Mouse (Mus musculus) forebrain, embryonic 11.5 days (tissue): Measurements from ENCODE around the gene Map1a. TPM values are rescaled to one million over a fixed set of nuclear protein-coding genes. Genes with fewer than 3 reads are reported as not detected.

ENCODE experiments used
- ATAC-seq: fragments of 200-750 bp; cut with Nextera tagmentation; replicated peaks from 2 replicates; pipeline ENCODE4 v1.8.0; 2017; ENCODE audit warnings: moderate TSS enrichment; ENCODE audit not compliant: low FRiP score
- DNase-seq: peaks from one replicate; pipeline ENCODE4 v3.0.0-alpha.2; 2017; ENCODE audit warnings: low spot score
- H3K27ac ChIP-seq: fragments of 300-500 bp; sonication (generic); 2 replicates; pipeline ENCODE4 v1.5.1; 2014; ENCODE audit warnings: low read depth, low read length
- H3K27me3 ChIP-seq: fragments of 300-500 bp; sonication (generic); 2 replicates; pipeline ENCODE4 v1.6.1; 2014; ENCODE audit warnings: mild to moderate bottlenecking, low read length, mixed read lengths; ENCODE audit not compliant: control insufficient read depth, insufficient read depth
- H3K36me3 ChIP-seq: fragments of 300-500 bp; sonication (generic); 2 replicates; pipeline ENCODE4 v1.6.1; 2014; ENCODE audit warnings: mild to moderate bottlenecking, low read length, moderate library complexity, mixed read lengths; ENCODE audit not compliant: control insufficient read depth, insufficient read depth
- H3K4me1 ChIP-seq: fragments of 300-500 bp; sonication (generic); replicated peaks from 2 replicates; pipeline ENCODE4 v1.6.1; 2014; ENCODE audit warnings: low read length, mixed read lengths; ENCODE audit not compliant: control insufficient read depth, insufficient read depth
- H3K4me2 ChIP-seq: fragments of 300-500 bp; sonication (generic); 2 replicates; pipeline ENCODE4 v1.6.1; 2014; ENCODE audit warnings: low read depth, mild to moderate bottlenecking, low read length, moderate library complexity, mixed read lengths; ENCODE audit not compliant: severe bottlenecking
- H3K4me3 ChIP-seq: fragments of 300-500 bp; sonication (generic); 2 replicates; pipeline ENCODE4 v1.5.1; 2014; ENCODE audit warnings: low read depth, low read length
- H3K9ac ChIP-seq: fragments of 300-500 bp; sonication (generic); 2 replicates; pipeline ENCODE4 v1.6.1; 2014; ENCODE audit warnings: low read length
- H3K9me3 ChIP-seq: fragments of 300-500 bp; sonication (generic); 2 replicates; pipeline ENCODE4 v1.6.1; 2016; ENCODE audit warnings: low read length, mixed read lengths; ENCODE audit not compliant: control insufficient read depth
- WGBS: fragments of 180-500 bp; shearing (Covaris S2); extraction: QIAGEN DNeasy Blood & Tissue Kit; methylation state at CpG from one replicate; pipeline ENCODE4 v1.1.7; 2014; 5-methylcytosine and 5-hydroxymethylcytosine counted together
- polyA plus RNA-seq: library from polyadenylated mRNA; unstranded; fragments of >200 nt; fragmentation: Nextera tagmentation; extraction: Ambion mirVana; gene quantifications from 2 replicates; pipeline ENCODE4 v1.2.1, GENCODE M21; 2014

The Map1a gene
- polyA plus RNA-seq, 1 experiment from 2014 or later, result 16.2 TPM

DNA sequence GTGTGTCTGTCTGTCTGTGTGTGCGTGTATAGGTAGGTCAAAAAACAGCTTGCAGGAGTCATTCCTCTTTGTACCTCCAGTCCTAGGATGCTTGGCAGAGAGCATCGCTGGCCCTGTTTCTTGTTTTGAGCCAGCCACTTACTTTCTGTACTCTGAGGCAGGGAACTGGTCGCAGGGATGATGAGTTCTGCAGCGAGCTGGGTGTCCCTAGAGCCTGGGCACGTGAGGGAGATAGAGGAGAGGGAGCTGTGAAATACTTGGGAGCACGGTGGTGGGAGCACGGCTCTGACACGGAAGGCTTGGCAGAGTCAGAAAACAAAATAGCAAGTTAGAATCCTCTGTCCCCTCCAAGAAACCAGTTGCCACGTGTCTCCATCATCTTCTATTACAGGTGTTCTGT, 8.3 kb downstream of the Map1a start:
- WGBS, result 10% methylated on average over 9 of the region's 9 CpGs
- DNase-seq (no peak), ATAC-seq (no peak)
- Histone ChIP-seq H3K27ac (no peak overlapping the region), H3K9me3 (no peaks in the 10 kb centered on the region), H3K36me3 (no peaks in the 10 kb centered on the region; the same call in 1 of the 2 replicates), H3K4me1 (peaks cover 34% of the 10 kb centered on the region), H3K4me2 (peak overlapping the region; percentile 62; the same call in 1 of the 2 replicates), H3K27me3 (peaks cover 2% of the 10 kb centered on the region; the same call in 1 of the 2 replicates), H3K9ac (peak overlapping the region; percentile 37; the same call in 1 of the 2 replicates), H3K4me3 (peak overlapping the region; percentile 3; the same call in 1 of the 2 replicates)

DNA sequence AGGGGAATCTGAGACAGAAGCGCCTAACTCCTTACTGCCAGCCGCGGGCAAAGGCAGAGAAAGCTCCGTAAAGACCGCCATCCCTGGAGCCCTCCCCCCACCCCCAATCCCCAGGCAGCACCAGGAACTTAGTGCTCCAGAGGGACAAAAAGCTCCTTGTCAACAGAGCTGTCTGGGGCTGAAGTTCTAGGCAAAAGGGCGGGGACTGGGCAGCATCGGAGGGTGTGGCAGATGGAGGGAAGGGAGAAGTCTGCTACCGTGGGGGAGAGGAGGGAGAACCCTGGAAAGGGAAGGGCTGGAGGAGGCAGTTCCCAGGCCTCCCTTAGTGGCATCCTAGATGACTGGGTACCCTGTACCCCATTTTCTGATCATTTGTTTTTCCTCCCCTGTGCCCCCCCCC, 8.7 kb downstream of the Map1a start:
- Histone ChIP-seq H3K4me3 (peak overlapping the region; percentile 3; the same call in 1 of the 2 replicates), H3K4me1 (peaks cover 34% of the 10 kb centered on the region), H3K27ac (no peak overlapping the region), H3K27me3 (peaks cover 2% of the 10 kb centered on the region; the same call in 1 of the 2 replicates), H3K9me3 (no peaks in the 10 kb centered on the region), H3K9ac (peak overlapping the region; percentile 37; the same call in 1 of the 2 replicates), H3K4me2 (peak overlapping the region; percentile 62; the same call in 1 of the 2 replicates), H3K36me3 (no peaks in the 10 kb centered on the region; the same call in 1 of the 2 replicates)
- no peak for DNase-seq
- 0 out of 2 replicates have a peak, but pooled peaks have one; percentile 3 for ATAC-seq
- WGBS, result 6% methylated on average over 8 of the region's 8 CpGs

DNA sequence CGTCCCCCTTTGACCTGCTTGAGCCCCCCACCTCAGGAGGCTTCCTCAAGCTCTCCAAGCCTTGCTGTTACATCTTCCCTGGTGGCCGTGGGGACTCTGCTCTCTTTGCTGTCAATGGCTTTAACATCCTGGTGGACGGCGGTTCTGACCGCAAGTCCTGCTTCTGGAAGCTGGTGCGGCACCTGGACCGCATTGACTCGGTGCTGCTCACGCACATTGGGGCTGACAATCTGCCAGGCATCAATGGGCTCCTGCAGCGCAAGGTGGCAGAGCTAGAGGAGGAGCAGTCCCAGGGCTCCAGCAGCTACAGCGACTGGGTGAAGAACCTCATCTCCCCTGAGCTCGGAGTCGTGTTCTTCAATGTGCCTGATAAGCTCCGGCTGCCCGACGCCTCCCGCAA, 10.1 kb downstream of the Map1a start:
- WGBS, result 90% methylated on average over 17 of the region's 17 CpGs
- no peak for DNase-seq
- H3K4me1 ChIP-seq, result peaks cover 32% of the 10 kb centered on the region

DNA sequence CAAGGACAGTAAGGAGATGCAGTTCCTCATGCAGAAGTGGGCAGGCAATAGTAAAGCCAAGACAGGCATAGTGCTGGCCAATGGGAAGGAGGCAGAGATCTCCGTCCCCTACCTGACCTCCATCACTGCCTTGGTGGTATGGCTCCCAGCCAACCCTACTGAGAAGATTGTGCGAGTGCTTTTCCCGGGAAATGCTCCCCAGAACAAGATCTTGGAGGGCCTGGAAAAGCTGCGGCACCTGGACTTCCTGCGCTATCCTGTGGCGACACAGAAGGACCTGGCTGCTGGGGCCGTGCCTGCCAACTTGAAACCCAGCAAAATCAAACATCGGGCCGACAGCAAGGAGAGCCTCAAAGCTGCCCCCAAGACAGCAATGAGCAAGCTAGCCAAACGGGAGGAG, 10.6 kb downstream of the Map1a start:
- ATAC-seq, result no peak
- H3K9ac ChIP-seq, result no peak overlapping the region
- no peak overlapping the region for H3K4me2 ChIP-seq
- peaks cover 2% of the 10 kb centered on the region; the same call in 1 of the 2 replicates for H3K27me3 ChIP-seq
- WGBS, result 90% methylated on average over 10 of the region's 10 CpGs
- no peak for DNase-seq
- H3K9me3 ChIP-seq, result no peaks in the 10 kb centered on the region
- peaks cover 26% of the 10 kb centered on the region for H3K4me1 ChIP-seq
- no peak overlapping the region for H3K27ac ChIP-seq
- H3K4me3 ChIP-seq, result no peak overlapping the region
- no peaks in the 10 kb centered on the region; the same call in 1 of the 2 replicates for H3K36me3 ChIP-seq

More for the DNA sequence above, 10.1 kb downstream of the Map1a start:
- no peaks in the 10 kb centered on the region for H3K9me3 ChIP-seq
- no peak for ATAC-seq
- H3K4me3 ChIP-seq, result no peak overlapping the region
- no peak overlapping the region for H3K27ac ChIP-seq
- H3K36me3 ChIP-seq, result no peaks in the 10 kb centered on the region; the same call in 1 of the 2 replicates
- peaks cover 2% of the 10 kb centered on the region; the same call in 1 of the 2 replicates for H3K27me3 ChIP-seq
- H3K9ac ChIP-seq, result no peak overlapping the region
- no peak overlapping the region for H3K4me2 ChIP-seq

DNA sequence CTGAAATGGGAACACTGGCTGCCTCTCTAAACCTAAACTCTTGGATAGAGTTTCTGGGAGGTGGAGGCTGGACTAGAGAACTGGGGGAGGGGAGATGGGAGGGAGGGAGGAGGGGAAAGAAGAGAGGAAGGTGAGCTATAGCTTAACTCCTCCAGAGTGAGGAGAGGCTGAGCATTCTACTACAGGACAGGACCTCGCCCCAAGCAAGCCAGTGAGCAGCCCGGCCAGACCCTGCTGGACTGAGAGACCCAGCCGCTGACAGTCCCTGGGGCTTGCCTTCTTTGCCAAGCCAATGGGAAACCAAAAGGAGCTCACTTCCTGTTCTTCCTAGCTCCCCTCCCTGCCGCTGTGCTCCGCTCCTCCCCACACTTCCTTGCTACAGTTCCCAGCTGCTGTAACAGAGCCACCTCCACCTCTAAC, 19.6 kb downstream of the Map1a start:
- no peak for ATAC-seq
- Histone ChIP-seq H3K27ac (no peak overlapping the region), H3K4me3 (no peak overlapping the region), H3K4me2 (no peak overlapping the region), H3K36me3 (no peaks in the 10 kb centered on the region; the same call in 1 of the 2 replicates), H3K9me3 (no peaks in the 10 kb centered on the region), H3K27me3 (no peaks in the 10 kb centered on the region), H3K9ac (no peak overlapping the region), H3K4me1 (no peaks in the 10 kb centered on the region)
- DNase-seq, result no peak
- WGBS, result 45% methylated on average over 5 of the region's 5 CpGs

DNA sequence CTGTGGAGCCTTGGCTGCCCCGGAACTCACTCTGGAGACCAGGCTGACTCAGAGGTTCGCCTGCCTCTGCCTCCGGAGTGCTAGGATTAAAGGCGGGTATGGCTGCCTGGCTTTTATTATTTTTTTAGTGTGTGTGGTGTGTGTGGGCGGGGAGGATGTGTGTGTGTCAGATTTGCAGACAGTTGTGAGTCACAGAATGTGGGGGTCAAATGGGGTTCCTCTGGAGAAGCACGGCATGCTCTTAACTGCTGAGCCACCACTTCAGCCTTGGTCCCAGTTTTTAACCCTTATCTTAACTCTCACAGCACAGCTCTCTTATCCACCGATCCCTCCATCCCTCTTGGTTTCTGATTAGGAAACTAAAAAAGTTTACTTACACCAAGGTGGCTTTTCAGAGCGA, 26.9 kb downstream of the Map1a start:
- Histone ChIP-seq H3K4me3 (no peak overlapping the region), H3K27me3 (no peaks in the 10 kb centered on the region), H3K4me1 (no peaks in the 10 kb centered on the region), H3K9ac (no peak overlapping the region), H3K36me3 (no peaks in the 10 kb centered on the region; the same call in 1 of the 2 replicates), H3K27ac (no peak overlapping the region), H3K9me3 (no peaks in the 10 kb centered on the region), H3K4me2 (no peak overlapping the region)
- WGBS, result 86% methylated on average over 8 of the region's 8 CpGs
- no peak for DNase-seq
- no peak for ATAC-seq

DNA sequence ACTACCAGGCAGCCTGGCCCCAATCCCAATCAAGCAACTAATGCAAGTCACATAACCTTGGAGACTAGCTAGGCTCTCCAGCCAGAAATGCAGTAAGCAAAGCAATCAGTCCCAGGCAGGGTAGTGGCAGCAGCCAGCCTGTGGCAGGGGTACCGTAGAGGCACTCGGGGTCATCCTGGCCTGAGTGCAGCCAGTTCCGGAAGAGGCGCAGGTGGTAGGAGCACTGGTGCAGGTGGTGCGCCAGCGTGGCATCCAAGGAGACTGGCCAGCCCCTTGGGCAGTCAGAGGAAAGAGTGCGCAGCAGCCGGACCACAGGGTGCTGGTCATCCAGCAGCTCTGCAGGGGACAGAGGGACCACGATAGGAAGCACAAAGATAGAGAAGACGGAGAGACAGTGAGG, 33.6 kb downstream of the Map1a start:
- no peaks in the 10 kb centered on the region for H3K27me3 ChIP-seq
- H3K36me3 ChIP-seq, result no peaks in the 10 kb centered on the region; the same call in 1 of the 2 replicates
- H3K27ac ChIP-seq, result no peak overlapping the region
- no peak overlapping the region for H3K9ac ChIP-seq
- H3K4me2 ChIP-seq, result no peak overlapping the region
- DNase-seq (no peak), ATAC-seq (no peak)
- H3K9me3 ChIP-seq, result no peaks in the 10 kb centered on the region
- no peak overlapping the region for H3K4me3 ChIP-seq
- no peaks in the 10 kb centered on the region for H3K4me1 ChIP-seq
- 95% methylated on average over 10 of the region's 10 CpGs for WGBS

DNA sequence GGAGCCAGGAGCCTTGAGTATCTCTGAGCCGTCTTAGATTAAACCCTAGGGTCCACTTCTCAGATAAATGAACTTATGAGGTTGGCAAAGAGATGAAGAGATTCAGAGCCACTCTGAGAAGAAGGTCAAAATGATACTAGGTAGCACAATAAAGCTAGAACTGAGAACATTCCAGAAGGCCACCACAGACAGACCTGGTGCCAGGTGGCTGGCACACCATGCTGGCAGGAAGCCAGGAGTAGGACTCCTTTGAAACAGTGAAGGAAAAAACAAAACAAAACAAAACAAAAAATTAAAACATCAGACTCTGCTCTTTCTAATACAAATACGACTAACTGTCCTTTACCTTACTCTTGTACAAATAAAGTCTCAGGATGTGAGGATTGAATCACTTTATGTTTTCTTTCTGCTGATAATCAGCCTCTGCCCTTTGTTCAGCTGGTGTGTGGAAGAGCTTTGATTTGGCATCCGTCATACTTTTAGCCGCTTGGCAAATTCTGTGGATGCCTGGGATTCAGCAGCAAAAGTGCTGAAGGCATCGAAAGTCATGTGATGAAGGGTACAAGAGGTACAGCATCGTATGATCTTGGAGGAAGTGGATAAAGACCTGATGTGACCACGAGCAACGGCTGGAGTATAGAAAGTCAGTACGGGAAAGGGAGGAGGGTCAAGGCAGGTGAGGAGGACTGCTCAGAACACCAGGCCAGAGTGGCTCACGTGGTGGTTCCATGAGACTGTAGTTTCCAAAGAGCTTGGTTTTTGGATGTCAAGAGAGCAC, 34.5 kb downstream of the Map1a start:
- Histone ChIP-seq H3K27me3 (no peaks in the 10 kb centered on the region), H3K36me3 (no peaks in the 10 kb centered on the region; the same call in 1 of the 2 replicates), H3K9ac (no peak overlapping the region), H3K4me3 (no peak overlapping the region), H3K27ac (no peak overlapping the region), H3K9me3 (no peaks in the 10 kb centered on the region), H3K4me1 (no peaks in the 10 kb centered on the region), H3K4me2 (no peak overlapping the region)
- DNase-seq (no peak), ATAC-seq (no peak)
- WGBS, result 90% methylated on average over 10 of the region's 10 CpGs
